Mouse (Mus musculus): Measurements from ENCODE around the gene Myo9b. TPM values are rescaled to one million over a fixed set of nuclear protein-coding genes. Genes with fewer than 3 reads are reported as not detected.
"Not testable (repeated sequence)": the region's sequence is repeated elsewhere in the genome, so short reads cannot be mapped to it uniquely, and the experiment has no call there.

Gene Myo9b
- polyA plus RNA-seq, 1 experiment from 2014 or later, result 16.0 TPM

- 91% methylated on average over 1 of the region's 1 CpGs for WGBS
- no peaks in the 10 kb centered on the region for H3K27me3 ChIP-seq (ENCODE audit: control insufficient read depth, insufficient read depth, low read length)
- H3K36me3 ChIP-seq (ENCODE audit: control insufficient read depth, insufficient read depth, low read length), result no peaks in the 10 kb centered on the region; the same call in 1 of the 2 replicates
- H3K4me3 ChIP-seq (ENCODE audit: low read depth, low read length), result no peak overlapping the region
- no peaks in the 10 kb centered on the region for H3K9me3 ChIP-seq (ENCODE audit: control insufficient read depth, low read length)
- H3K27ac ChIP-seq (ENCODE audit: low read depth, low read length), result no peak overlapping the region
- ATAC-seq (ENCODE audit: low read depth), result no peak
- H3K4me1 ChIP-seq (ENCODE audit: control insufficient read depth, insufficient read depth, low read length), result no peaks in the 10 kb centered on the region
- no peak overlapping the region for H3K4me2 ChIP-seq (ENCODE audit: low read depth, low read length)
- H3K9ac ChIP-seq (replicated peaks; ENCODE audit: low read depth, low read length), result no peak overlapping the region
These were observed 34.9 kb downstream of the Myo9b start for GRCm38 (mm10) chr8:71307371-71307770.

DNA sequence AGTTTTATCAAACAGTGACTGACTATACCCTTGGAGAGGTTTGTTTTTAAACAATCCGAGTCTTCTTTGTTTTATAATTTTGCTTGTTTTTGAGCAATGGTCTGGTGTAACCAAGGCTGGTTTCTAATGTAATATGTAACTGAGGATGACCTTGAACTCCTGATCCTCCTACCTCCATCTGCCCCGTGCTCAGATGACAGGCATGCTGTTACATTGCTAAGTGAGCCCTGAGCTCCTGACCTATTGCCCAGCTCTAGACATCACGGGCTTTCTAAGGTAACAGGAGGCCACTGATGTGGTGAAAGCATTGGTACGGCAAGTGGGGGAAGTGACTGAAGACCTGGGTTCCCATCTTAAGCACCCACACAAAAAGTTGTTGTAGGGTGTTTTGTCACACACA, 35.4 kb downstream of the Myo9b start:
- Histone ChIP-seq H3K9ac (replicated peaks; ENCODE audit: low read depth, low read length) (no peak overlapping the region), H3K4me1 (ENCODE audit: control insufficient read depth, insufficient read depth, low read length) (no peaks in the 10 kb centered on the region), H3K9me3 (ENCODE audit: control insufficient read depth, low read length) (no peaks in the 10 kb centered on the region), H3K36me3 (ENCODE audit: control insufficient read depth, insufficient read depth, low read length) (no peaks in the 10 kb centered on the region; the same call in 1 of the 2 replicates), H3K27me3 (ENCODE audit: control insufficient read depth, insufficient read depth, low read length) (no peaks in the 10 kb centered on the region), H3K4me2 (ENCODE audit: low read depth, low read length) (no peak overlapping the region), H3K4me3 (ENCODE audit: low read depth, low read length) (no peak overlapping the region), H3K27ac (ENCODE audit: low read depth, low read length) (no peak overlapping the region)
- ATAC-seq (ENCODE audit: low read depth), result no peak
- 94% methylated on average over 4 of the region's 4 CpGs for WGBS

DNA sequence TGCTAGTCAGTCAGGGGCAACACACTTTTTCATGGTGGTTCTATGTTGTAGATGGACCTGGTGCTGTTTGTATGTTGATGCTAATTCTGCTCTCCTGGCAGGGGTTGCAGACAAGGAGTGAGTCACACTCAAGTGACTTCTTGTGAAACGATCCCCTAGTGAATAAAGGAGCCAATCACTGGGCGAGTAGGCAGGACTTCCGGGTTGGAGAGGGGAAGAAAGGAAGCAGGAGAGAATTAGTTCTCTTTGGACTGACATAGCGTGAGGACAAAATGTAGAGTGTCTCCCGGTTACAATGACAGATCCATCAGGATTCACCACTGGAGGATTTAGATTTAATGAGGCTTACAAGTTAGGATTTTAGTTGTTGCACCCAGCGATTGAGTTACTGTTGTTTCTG, 37.9 kb downstream of the Myo9b start:
- H3K27me3 ChIP-seq (ENCODE audit: control insufficient read depth, insufficient read depth, low read length), result no peaks in the 10 kb centered on the region
- WGBS, result 75% methylated on average over 6 of the region's 6 CpGs
- no peak overlapping the region for H3K9ac ChIP-seq (replicated peaks; ENCODE audit: low read depth, low read length)
- H3K27ac ChIP-seq (ENCODE audit: low read depth, low read length), result no peak overlapping the region
- H3K4me2 ChIP-seq (ENCODE audit: low read depth, low read length), result no peak overlapping the region
- H3K4me1 ChIP-seq (ENCODE audit: control insufficient read depth, insufficient read depth, low read length), result no peaks in the 10 kb centered on the region
- H3K4me3 ChIP-seq (ENCODE audit: low read depth, low read length), result no peak overlapping the region
- no peaks in the 10 kb centered on the region; the same call in 1 of the 2 replicates for H3K36me3 ChIP-seq (ENCODE audit: control insufficient read depth, insufficient read depth, low read length)
- no peak for ATAC-seq (ENCODE audit: low read depth)
- no peaks in the 10 kb centered on the region for H3K9me3 ChIP-seq (ENCODE audit: control insufficient read depth, low read length)

- H3K27ac ChIP-seq (ENCODE audit: low read depth, low read length), result no peak overlapping the region
- H3K4me3 ChIP-seq (ENCODE audit: low read depth, low read length), result no peak overlapping the region
- no peaks in the 10 kb centered on the region for H3K9me3 ChIP-seq (ENCODE audit: control insufficient read depth, low read length)
- H3K27me3 ChIP-seq (ENCODE audit: control insufficient read depth, insufficient read depth, low read length), result no peaks in the 10 kb centered on the region
- 64% methylated on average over 1 of the region's 1 CpGs for WGBS
- no peak overlapping the region for H3K9ac ChIP-seq (replicated peaks; ENCODE audit: low read depth, low read length)
- no peak overlapping the region for H3K4me2 ChIP-seq (ENCODE audit: low read depth, low read length)
- no peaks in the 10 kb centered on the region for H3K36me3 ChIP-seq (ENCODE audit: control insufficient read depth, insufficient read depth, low read length)
- no peak for ATAC-seq (ENCODE audit: low read depth)
- no peaks in the 10 kb centered on the region for H3K4me1 ChIP-seq (ENCODE audit: control insufficient read depth, insufficient read depth, low read length)
These were observed 40.2 kb downstream of the Myo9b start for GRCm38 (mm10) chr8:71312700-71313099.

GRCm38 (mm10) chr8:71313951-71314350, 41.4 kb downstream of the Myo9b start:
- 93% methylated on average over 2 of the region's 2 CpGs for WGBS
- Histone ChIP-seq H3K9me3 (ENCODE audit: control insufficient read depth, low read length) (no peaks in the 10 kb centered on the region), H3K4me1 (ENCODE audit: control insufficient read depth, insufficient read depth, low read length) (no peaks in the 10 kb centered on the region), H3K4me2 (ENCODE audit: low read depth, low read length) (no peak overlapping the region), H3K9ac (replicated peaks; ENCODE audit: low read depth, low read length) (no peak overlapping the region), H3K36me3 (ENCODE audit: control insufficient read depth, insufficient read depth, low read length) (no peaks in the 10 kb centered on the region), H3K27ac (ENCODE audit: low read depth, low read length) (no peak overlapping the region), H3K4me3 (ENCODE audit: low read depth, low read length) (no peak overlapping the region), H3K27me3 (ENCODE audit: control insufficient read depth, insufficient read depth, low read length) (no peaks in the 10 kb centered on the region)
- no peak for ATAC-seq (ENCODE audit: low read depth)

DNA sequence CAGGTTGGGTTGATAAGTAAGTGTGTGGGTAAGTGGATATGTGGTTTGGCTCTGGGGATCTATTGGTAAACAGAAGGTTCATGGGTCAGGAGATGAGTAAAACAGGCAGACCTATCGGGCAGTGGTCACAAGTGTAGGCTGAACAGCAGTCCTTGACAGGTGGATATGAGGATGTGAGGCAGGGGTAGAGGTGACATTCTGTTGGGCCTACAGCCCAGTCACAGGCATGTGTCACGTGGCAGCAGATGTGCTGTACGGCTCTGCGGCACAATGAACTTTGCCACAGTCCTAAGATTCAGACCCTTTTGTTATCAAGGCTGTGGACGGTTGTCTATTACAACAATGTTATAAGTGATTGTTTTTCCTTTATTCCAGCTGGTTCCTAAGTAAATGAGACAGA, 43.5 kb downstream of the Myo9b start:
- H3K9me3 ChIP-seq (ENCODE audit: control insufficient read depth, low read length), result no peaks in the 10 kb centered on the region
- no peaks in the 10 kb centered on the region for H3K27me3 ChIP-seq (ENCODE audit: control insufficient read depth, insufficient read depth, low read length)
- no peaks in the 10 kb centered on the region; the same call in 1 of the 2 replicates for H3K36me3 ChIP-seq (ENCODE audit: control insufficient read depth, insufficient read depth, low read length)
- H3K4me2 ChIP-seq (ENCODE audit: low read depth, low read length), result no peak overlapping the region
- no peak overlapping the region for H3K27ac ChIP-seq (ENCODE audit: low read depth, low read length)
- H3K9ac ChIP-seq (replicated peaks; ENCODE audit: low read depth, low read length), result no peak overlapping the region
- H3K4me1 ChIP-seq (ENCODE audit: control insufficient read depth, insufficient read depth, low read length), result no peaks in the 10 kb centered on the region
- no peak overlapping the region for H3K4me3 ChIP-seq (ENCODE audit: low read depth, low read length)
- ATAC-seq (ENCODE audit: low read depth), result no peak
- 90% methylated on average over 5 of the region's 5 CpGs for WGBS

- Histone ChIP-seq H3K4me3 (ENCODE audit: low read depth, low read length) (no peak overlapping the region), H3K9me3 (ENCODE audit: control insufficient read depth, low read length) (no peaks in the 10 kb centered on the region), H3K27me3 (ENCODE audit: control insufficient read depth, insufficient read depth, low read length) (no peaks in the 10 kb centered on the region), H3K4me2 (ENCODE audit: low read depth, low read length) (no peak overlapping the region), H3K4me1 (ENCODE audit: control insufficient read depth, insufficient read depth, low read length) (no peaks in the 10 kb centered on the region), H3K27ac (ENCODE audit: low read depth, low read length) (no peak overlapping the region), H3K36me3 (ENCODE audit: control insufficient read depth, insufficient read depth, low read length) (no peaks in the 10 kb centered on the region; the same call in 1 of the 2 replicates), H3K9ac (replicated peaks; ENCODE audit: low read depth, low read length) (no peak overlapping the region)
- no peak for ATAC-seq (ENCODE audit: low read depth)
These were observed 44.0 kb downstream of the Myo9b start for GRCm38 (mm10) chr8:71316486-71317031.

GRCm38 (mm10) chr8:71318610-71319009, 46.1 kb downstream of the Myo9b start:
- H3K4me1 ChIP-seq (ENCODE audit: control insufficient read depth, insufficient read depth, low read length); H3K9ac ChIP-seq (replicated peaks; ENCODE audit: low read depth, low read length); H3K4me2 ChIP-seq (ENCODE audit: low read depth, low read length); H3K4me3 ChIP-seq (ENCODE audit: low read depth, low read length); ATAC-seq (ENCODE audit: low read depth); H3K27ac ChIP-seq (ENCODE audit: low read depth, low read length); H3K9me3 ChIP-seq (ENCODE audit: control insufficient read depth, low read length); H3K27me3 ChIP-seq (ENCODE audit: control insufficient read depth, insufficient read depth, low read length): not testable (repeated sequence)
- WGBS, result 87% methylated on average over 5 of the region's 5 CpGs
- peaks cover 14% of the 10 kb centered on the region for H3K36me3 ChIP-seq (ENCODE audit: control insufficient read depth, insufficient read depth, low read length)

DNA sequence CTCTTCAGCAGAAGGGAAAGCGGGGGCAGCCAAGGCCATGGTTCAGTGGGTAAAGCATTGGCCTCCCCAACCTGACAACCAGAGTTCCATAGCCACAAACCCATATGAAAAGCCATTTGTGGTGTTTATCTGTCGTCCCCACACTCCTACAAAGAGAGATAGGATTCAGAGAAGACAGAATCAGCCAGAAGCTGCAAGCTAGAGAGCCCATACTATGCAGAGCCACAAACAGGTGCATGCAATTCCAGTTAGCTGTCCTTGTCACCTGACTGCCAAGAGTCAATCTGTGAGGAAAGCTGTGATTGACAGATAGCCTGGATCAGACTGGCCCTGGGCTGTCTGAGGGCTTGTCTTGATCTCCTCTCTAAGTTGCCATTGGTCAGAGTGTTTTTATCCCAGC, 47.2 kb downstream of the Myo9b start:
- not testable (repeated sequence) for H3K27me3 ChIP-seq (ENCODE audit: control insufficient read depth, insufficient read depth, low read length); H3K9ac ChIP-seq (replicated peaks; ENCODE audit: low read depth, low read length); ATAC-seq (ENCODE audit: low read depth); H3K4me2 ChIP-seq (ENCODE audit: low read depth, low read length); H3K4me1 ChIP-seq (ENCODE audit: control insufficient read depth, insufficient read depth, low read length); H3K9me3 ChIP-seq (ENCODE audit: control insufficient read depth, low read length); H3K27ac ChIP-seq (ENCODE audit: low read depth, low read length); H3K4me3 ChIP-seq (ENCODE audit: low read depth, low read length)
- WGBS, result 94% methylated on average over 2 of the region's 2 CpGs
- H3K36me3 ChIP-seq (ENCODE audit: control insufficient read depth, insufficient read depth, low read length), result peaks cover 23% of the 10 kb centered on the region

Measured in neural tube, embryonic 14.5 days (tissue).